Mouse (Mus musculus): ENCODE measurements around the gene Wsb1. TPM values are rescaled to one million over a fixed set of nuclear protein-coding genes. Genes with fewer than 3 reads are reported as not detected.
"Not testable (repeated sequence)": the region's sequence is repeated elsewhere in the genome, so short reads cannot be mapped to it uniquely, and the experiment has no call there.

The Wsb1 gene
- polyA plus RNA-seq (2015; fragmentation: Nextera tagmentation; extraction: Ambion mirVana) = 406 and 435 TPM in 2 replicates

- Histone ChIP-seq H3K4me1 (replicated peaks) (peaks cover 39% of the 10 kb centered on the region), H3K9ac (peak within 1 kb of the TSS; percentile 75), H3K36me3 (peaks cover 14% of the 10 kb centered on the region), H3K4me2 (peak within 1 kb of the TSS; percentile 76), H3K4me3 (peak within 1 kb of the TSS; percentile 64), H3K27me3 (no peaks in the 10 kb centered on the region), H3K27ac (replicated peaks) (peak within 1 kb of the TSS; percentile 95), H3K9me3 (no peaks in the 10 kb centered on the region)
- peak; percentile 95 for ATAC-seq (ENCODE audit: low FRiP score, low read depth)
- WGBS = 2% methylated on average over 50 of the region's 50 CpGs
Measured at GRCm38 (mm10) chr11:79254391-79255098, at the start of gene Wsb1. Gene Wsb1 (minus strand): TSS chr11:79254671.

DNA sequence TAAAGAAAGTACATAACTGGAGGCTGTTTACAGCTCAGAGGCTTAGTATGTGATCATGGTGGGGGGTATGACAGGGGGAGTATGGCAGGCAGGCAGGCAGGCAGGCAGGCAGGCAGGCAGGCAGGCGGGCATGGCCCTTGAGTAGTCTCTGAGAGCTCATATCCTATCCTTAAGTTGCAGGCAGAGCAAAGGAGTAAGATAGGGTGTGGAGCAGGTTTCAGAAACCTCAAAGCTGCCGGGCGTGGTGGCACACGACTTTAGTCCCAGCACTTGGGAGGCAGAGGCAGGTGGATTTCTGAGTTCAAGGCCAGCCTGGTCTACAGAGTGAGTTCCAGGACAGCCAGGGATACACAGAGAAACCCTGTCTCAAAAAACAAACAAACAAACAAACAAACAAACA lies 49.8 kb upstream of the Wsb1 start:
- not testable (repeated sequence) for H3K36me3 ChIP-seq; H3K9me3 ChIP-seq; H3K27ac ChIP-seq (replicated peaks); H3K27me3 ChIP-seq; H3K4me1 ChIP-seq (replicated peaks); ATAC-seq (ENCODE audit: low FRiP score, low read depth); H3K4me3 ChIP-seq; H3K4me2 ChIP-seq; H3K9ac ChIP-seq
- 87% methylated on average over 4 of the region's 4 CpGs for WGBS

DNA sequence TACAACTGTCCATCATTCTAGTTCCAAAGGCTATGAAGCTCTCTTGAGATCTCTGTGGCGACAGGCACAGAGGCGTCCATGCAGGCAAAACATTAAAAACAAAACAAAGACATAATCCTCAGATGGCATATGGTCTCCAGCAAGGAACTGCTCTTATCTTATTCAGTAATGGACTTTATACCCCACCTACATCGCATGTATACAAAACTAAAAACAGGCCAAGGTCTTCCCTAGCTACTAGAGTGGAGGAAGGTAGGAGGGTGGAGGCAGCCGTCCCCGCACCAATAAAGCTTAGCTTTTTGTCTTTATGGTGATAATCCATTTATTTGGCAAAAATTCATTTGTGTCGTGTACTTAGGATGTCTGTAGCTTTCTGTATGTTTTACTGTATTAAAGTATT lies 48.6 kb upstream of the Wsb1 start:
- Histone ChIP-seq H3K4me3 (no peak overlapping the region), H3K4me1 (replicated peaks) (peaks cover 8% of the 10 kb centered on the region; the same call in 1 of the 2 replicates), H3K9ac (no peak overlapping the region), H3K4me2 (no peak overlapping the region), H3K9me3 (no peaks in the 10 kb centered on the region), H3K27ac (replicated peaks) (no peak overlapping the region), H3K36me3 (no peaks in the 10 kb centered on the region), H3K27me3 (no peaks in the 10 kb centered on the region)
- ATAC-seq (ENCODE audit: low FRiP score, low read depth) = no peak
- 86% methylated on average over 6 of the region's 6 CpGs for WGBS

DNA sequence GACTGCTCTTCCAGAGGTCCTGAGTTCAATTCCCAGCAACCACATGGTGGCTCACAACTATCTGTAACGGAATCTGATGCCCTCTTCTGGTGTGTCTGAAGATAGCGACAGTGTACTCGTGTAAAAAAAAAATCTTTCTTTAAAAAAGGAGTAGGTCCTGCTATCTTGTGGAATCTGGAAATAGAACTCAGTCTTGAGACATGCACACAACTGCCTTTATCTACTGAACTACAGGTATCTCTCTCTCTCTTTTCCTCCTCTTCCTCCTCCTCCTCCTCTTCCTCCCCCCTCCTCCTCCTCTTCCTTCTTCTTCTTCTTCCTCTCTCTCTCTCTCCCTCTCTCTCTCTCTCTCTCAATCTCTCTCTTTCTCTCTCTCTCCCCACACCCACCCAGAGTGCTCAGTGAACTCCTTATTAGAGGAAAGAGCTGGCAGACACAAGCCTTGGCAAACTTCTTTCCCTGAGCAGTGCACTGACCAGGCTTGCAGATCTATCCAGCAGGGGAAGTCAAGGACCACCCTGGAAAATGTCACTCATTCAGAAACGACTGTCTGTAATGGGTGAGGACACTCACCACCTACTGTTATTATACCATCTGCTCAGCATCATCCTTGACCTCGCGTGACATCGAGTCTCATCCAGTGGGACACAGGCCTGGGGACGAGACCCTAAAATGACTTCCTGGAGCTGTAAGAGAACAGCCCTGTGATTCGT lies 45.4 kb upstream of the Wsb1 start:
- Histone ChIP-seq H3K36me3 (no peaks in the 10 kb centered on the region), H3K4me1 (replicated peaks) (no peaks in the 10 kb centered on the region), H3K4me3 (no peak overlapping the region), H3K9ac (no peak overlapping the region), H3K9me3 (no peaks in the 10 kb centered on the region), H3K27me3 (no peaks in the 10 kb centered on the region), H3K4me2 (no peak overlapping the region), H3K27ac (replicated peaks) (no peak overlapping the region)
- WGBS = 83% methylated on average over 9 of the region's 9 CpGs
- ATAC-seq (ENCODE audit: low FRiP score, low read depth) = no peak

DNA sequence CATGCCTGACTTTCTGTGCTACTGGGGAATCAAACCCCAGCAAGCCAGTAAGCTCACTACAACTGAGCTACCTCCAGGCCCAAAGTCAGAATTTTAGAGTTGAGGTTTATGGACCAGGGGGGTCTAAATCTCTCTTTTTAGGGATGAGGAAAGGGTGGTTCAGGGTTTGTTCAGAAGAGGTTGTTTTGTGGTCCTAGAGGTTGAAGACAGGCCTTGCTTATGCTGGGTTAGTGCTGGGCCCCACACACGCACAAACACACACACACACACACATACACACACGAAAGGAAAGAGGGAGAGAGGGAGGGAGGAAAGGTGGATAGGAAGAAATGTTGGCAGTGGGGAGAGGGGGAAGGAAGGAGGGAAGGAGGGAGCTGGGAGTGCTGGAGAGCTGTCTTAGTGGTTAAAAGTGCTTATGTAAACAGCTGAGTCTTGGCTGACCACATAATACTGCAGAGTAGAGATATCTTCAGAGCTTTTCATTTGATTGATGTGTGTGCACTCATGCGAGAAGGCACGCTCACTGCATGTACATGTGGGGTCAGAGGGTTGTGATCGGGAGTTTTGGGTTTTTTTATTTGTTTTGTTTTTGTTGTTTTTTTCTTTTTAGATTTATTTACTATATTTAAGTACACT lies 42.5 kb upstream of the Wsb1 start, which contains the start of gene Gm9964:
TSS of gene Gm9964 (minus strand) at position 51 of the 636 bp plus-strand sequence.
- ATAC-seq (ENCODE audit: low FRiP score, low read depth) = no peak
- Histone ChIP-seq H3K27me3 (no peaks in the 10 kb centered on the region), H3K4me2 (no peak within 1 kb of the TSS), H3K9me3 (no peaks in the 10 kb centered on the region), H3K4me1 (replicated peaks) (peaks cover 5% of the 10 kb centered on the region; the same call in 1 of the 2 replicates), H3K4me3 (no peak within 1 kb of the TSS), H3K36me3 (no peaks in the 10 kb centered on the region), H3K27ac (replicated peaks) (no peak within 1 kb of the TSS), H3K9ac (no peak within 1 kb of the TSS)
- WGBS = 76% methylated on average over 5 of the region's 5 CpGs

GRCm38 (mm10) chr11:79296167-79296566 lies 41.7 kb upstream of the Wsb1 start:
- H3K4me1 ChIP-seq (replicated peaks) = peaks cover 5% of the 10 kb centered on the region; the same call in 1 of the 2 replicates
- no peak overlapping the region for H3K4me3 ChIP-seq
- H3K27ac ChIP-seq (replicated peaks) = no peak overlapping the region
- no peaks in the 10 kb centered on the region for H3K36me3 ChIP-seq
- H3K9me3 ChIP-seq = no peaks in the 10 kb centered on the region
- 56% methylated on average over 1 of the region's 1 CpGs for WGBS
- ATAC-seq (ENCODE audit: low FRiP score, low read depth) = no peak
- no peak overlapping the region for H3K9ac ChIP-seq
- no peak overlapping the region for H3K4me2 ChIP-seq
- H3K27me3 ChIP-seq = no peaks in the 10 kb centered on the region

DNA sequence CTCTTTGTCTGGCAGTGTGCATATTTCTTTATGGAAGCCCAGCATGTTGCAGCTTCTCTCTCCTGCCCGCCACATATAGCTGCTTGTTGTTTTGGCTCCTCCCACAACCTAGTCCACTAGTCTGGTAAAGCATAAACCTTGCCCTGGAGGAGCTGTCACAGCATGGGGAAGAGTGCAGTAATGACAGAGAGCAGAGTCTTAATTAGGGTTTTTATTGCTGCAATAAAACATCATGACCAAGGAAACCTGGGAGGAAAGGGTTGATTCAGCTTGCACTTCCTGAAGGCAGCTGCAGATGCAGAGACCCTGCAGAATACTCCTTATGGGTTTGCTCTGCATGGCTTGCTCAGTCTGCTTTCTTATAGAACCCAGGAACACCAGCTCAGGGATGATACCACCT lies 39.5 kb upstream of the Wsb1 start:
- no peak for ATAC-seq (ENCODE audit: low FRiP score, low read depth)
- WGBS = 22% methylated on average over 1 of the region's 1 CpGs
- H3K4me3 ChIP-seq = no peak overlapping the region
- H3K4me2 ChIP-seq = no peak overlapping the region
- no peaks in the 10 kb centered on the region for H3K27me3 ChIP-seq
- no peaks in the 10 kb centered on the region for H3K36me3 ChIP-seq
- no peak overlapping the region for H3K9ac ChIP-seq
- H3K27ac ChIP-seq (replicated peaks) = no peak overlapping the region
- H3K9me3 ChIP-seq = no peaks in the 10 kb centered on the region
- peaks cover 5% of the 10 kb centered on the region; the same call in 1 of the 2 replicates for H3K4me1 ChIP-seq (replicated peaks)

- Histone ChIP-seq H3K27ac (replicated peaks) (no peak overlapping the region), H3K4me2 (no peak overlapping the region), H3K27me3 (no peaks in the 10 kb centered on the region), H3K9me3 (no peaks in the 10 kb centered on the region), H3K9ac (no peak overlapping the region), H3K4me1 (replicated peaks) (peaks cover 5% of the 10 kb centered on the region; the same call in 1 of the 2 replicates), H3K4me3 (no peak overlapping the region), H3K36me3 (no peaks in the 10 kb centered on the region)
- ATAC-seq (ENCODE audit: low FRiP score, low read depth) = no peak
- WGBS = 97% methylated on average over 3 of the region's 3 CpGs
Measured at GRCm38 (mm10) chr11:79293025-79293424, 38.6 kb upstream of the Wsb1 start.

- Histone ChIP-seq H3K4me2 (no peak overlapping the region), H3K36me3 (no peaks in the 10 kb centered on the region), H3K4me1 (replicated peaks) (peaks cover 5% of the 10 kb centered on the region; the same call in 1 of the 2 replicates), H3K27me3 (no peaks in the 10 kb centered on the region), H3K27ac (replicated peaks) (no peak overlapping the region), H3K4me3 (no peak overlapping the region), H3K9me3 (no peaks in the 10 kb centered on the region), H3K9ac (no peak overlapping the region)
- 59% methylated on average over 3 of the region's 3 CpGs for WGBS
- no peak for ATAC-seq (ENCODE audit: low FRiP score, low read depth)
Measured at GRCm38 (mm10) chr11:79292130-79292529, 37.7 kb upstream of the Wsb1 start.

- Histone ChIP-seq H3K4me3 (no peak overlapping the region), H3K27ac (replicated peaks) (no peak overlapping the region), H3K4me2 (no peak overlapping the region), H3K27me3 (no peaks in the 10 kb centered on the region), H3K4me1 (replicated peaks) (peaks cover 5% of the 10 kb centered on the region; the same call in 1 of the 2 replicates), H3K9me3 (no peaks in the 10 kb centered on the region), H3K36me3 (no peaks in the 10 kb centered on the region), H3K9ac (no peak overlapping the region)
- 76% methylated on average over 5 of the region's 5 CpGs for WGBS
- ATAC-seq (ENCODE audit: low FRiP score, low read depth) = no peak
Measured at GRCm38 (mm10) chr11:79291651-79292050, 37.2 kb upstream of the Wsb1 start.

DNA sequence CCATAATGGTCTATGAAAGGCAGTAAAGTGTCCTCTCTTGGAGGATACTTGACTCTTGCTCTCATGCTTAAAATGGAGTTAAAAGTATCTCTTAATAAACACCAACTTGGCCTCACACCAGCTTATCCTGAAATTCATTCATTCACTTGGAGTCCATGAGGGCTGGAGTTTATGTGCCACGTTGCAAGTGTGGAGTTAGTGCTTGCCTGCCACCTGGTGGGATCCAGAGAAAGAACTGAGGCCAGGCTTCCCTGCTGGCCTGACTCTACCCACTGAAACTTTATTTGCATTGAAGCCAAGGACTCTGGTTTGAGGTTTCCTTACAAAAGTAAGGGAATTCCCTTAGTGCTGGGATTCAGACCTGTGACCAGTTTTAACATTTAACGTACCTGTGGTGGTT lies 36.0 kb upstream of the Wsb1 start:
- no peak overlapping the region for H3K9ac ChIP-seq
- no peak overlapping the region for H3K4me3 ChIP-seq
- no peak overlapping the region for H3K27ac ChIP-seq (replicated peaks)
- H3K36me3 ChIP-seq = no peaks in the 10 kb centered on the region
- H3K9me3 ChIP-seq = no peaks in the 10 kb centered on the region
- no peak overlapping the region for H3K4me2 ChIP-seq
- H3K4me1 ChIP-seq (replicated peaks) = peaks cover 5% of the 10 kb centered on the region; the same call in 1 of the 2 replicates
- ATAC-seq (ENCODE audit: low FRiP score, low read depth) = no peak
- WGBS = 48% methylated on average over 2 of the region's 2 CpGs
- no peaks in the 10 kb centered on the region for H3K27me3 ChIP-seq
